Mouse (Mus musculus) lung, postnatal 25 days (tissue): ENCODE measurements around the gene Brsk1.

Source experiments
- DNase-seq: peaks from one replicate; pipeline ENCODE4 v3.0.0; 2022; ENCODE audit warnings: low spot score

Gene Brsk1

GRCm38 (mm10) chr7:4669156-4669555 lies 21.2 kb upstream of the Brsk1 start:
- no peak for DNase-seq

DNA sequence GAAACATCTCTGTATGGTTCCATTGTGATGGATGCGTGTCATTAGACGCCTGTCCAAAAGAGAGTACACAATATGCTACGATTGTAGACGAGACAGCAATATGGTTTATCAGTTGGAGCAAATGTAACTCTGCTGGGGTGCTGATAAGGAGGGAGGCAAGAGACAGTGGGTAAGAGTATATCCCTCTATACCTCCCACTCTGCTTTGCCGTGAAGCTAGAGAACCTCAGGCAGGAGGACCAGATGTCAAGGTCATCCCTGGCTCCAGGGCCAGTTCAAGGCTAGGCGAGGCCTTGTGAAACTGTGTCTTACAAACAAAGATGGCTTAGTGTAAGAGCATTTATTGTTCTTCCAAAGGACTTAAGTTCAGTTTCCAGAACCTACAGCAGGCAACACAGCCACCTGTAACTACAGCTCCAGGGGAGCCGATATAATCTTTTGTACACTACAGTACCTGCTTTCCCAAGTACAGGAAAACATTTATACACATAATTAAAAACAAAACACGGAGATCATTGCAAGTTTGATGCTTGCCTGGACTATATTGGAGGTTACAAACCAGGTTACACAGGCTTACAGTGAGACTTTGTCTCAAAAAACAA lies 19.6 kb upstream of the Brsk1 start:
- DNase-seq: no peak

DNA sequence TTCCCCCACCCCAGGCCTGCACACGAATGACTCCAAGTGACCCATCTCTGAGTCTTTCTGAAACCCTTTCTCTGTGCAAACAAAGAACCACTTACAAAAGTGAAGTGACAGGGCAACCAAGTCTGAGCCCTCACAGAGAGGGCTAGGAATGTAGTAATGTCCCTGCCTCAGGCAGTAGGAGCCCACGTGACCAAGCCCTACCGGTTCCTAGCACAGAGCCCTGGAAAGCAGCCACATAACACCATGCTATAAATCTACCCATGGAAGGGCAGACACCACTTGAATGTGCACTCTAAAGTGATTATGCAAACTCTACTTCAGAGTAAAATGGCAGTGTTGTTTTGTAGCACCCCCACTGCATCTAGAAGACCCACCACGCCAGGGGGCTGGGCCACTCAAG lies 18.4 kb upstream of the Brsk1 start:
- peak; percentile 64 for DNase-seq

DNA sequence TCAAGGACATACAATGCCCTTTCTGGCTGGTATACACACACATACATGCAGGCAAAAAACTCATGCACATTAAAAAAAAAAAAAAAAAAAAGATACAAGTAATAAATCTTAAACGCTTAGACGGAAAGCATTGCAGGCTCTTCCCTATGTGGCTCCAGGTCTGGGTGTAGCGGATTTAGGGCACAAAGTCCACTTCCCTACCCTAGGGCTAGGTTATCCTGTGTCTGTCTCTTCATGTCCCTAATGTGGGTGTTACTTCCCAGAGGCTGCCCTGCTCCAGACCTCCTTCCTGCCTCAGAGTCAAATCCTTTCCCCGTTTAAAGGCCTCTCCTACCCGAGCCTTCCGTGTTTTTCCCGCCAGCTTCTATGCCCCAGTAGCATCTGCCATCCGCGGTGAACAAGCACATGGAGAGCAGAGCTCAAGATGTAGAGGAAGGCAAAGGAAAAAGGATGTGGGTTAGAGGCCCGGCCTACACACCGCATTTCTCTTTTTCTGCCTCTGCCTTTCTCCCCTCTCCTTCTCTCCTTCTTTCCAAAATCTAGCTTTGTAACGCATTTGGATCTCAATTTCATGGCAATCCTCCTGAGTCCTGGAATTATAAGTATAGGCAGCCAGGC lies 16.2 kb upstream of the Brsk1 start:
- no peak for DNase-seq

DNA sequence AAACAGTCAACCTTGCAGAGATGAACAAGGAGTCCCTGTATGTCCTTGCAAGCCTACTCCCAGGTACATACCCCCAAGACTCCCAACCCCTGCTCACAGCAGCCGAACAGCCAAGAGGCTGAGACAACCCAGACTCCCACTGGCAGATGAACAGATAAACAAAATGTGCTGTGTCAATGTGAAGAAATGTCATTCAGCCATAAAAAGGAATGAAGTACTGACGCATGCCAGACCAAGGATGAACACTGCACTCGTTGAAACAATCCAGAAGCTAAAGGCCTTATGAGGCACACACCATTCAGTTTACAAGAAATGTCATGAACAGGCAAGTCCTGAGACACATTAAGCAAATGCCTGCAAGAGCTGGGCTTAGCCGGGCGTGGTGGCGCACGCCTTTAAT lies 15.2 kb upstream of the Brsk1 start:
- DNase-seq: no peak

GRCm38 (mm10) chr7:4683307-4683706 lies 7.1 kb upstream of the Brsk1 start:
- DNase-seq: no peak

DNA sequence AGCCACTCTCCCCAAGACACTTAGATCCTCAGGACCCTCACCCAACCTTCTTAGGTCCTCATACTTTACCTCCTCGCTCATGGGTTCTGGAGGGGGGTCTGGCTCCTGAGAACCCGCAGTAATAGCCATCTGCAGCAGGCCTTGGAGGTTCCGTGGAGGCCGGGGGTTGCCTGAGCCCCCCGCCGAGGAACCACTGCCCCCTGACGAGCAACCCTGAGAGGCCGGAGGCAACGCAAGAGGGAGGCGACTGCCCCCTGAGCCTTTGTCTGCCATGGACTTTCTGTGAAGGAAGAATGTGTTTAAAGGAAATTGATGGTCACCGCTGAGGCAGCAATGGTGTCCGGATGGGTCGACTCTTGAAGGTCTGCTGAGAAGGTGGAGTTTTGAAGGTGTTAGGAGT lies 6.2 kb upstream of the Brsk1 start:
- DNase-seq: no peak

DNA sequence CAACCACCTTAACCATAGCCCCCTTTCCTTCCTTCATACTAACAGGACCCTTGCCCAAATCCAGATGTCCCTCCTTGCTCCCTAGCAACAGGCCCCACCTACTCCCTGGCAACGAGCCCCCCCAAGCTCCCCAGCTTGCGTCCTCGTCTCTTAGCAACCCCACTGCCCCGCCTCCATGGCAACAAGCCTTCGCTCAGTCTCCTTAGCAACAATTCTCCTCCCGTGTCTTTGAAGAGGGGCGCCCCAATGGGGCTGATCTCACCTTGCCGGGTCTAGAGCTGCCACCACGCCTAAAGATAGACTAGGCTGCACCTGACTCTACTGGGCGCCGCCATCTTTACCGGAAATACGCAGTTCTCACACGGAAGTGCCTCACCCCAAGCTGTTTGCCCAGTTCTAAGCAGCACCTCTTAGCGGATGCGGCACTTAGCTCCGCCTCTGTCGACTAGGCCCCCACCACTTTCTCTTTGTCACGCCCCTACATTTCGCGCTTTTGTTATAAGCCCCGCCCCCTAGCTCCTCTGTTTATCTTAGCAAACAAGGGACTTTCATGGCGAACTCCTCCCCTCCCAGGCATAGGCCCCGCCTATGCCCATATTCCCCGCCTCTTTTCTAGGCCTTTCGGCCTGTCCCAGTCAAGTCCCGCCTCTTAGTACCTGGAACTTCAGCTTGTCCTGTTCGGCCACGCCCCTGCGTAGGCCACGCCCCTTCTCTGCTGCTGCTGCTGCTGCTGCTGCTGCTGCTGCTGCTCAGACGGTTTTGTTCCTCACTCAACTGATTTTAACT lies 5.6 kb upstream of the Brsk1 start, which contains the start of gene Hspbp1:
Gene Hspbp1 (minus strand): TSS at position 437 of the 786 bp plus-strand sequence.
- DNase-seq: peak; percentile 98

DNA sequence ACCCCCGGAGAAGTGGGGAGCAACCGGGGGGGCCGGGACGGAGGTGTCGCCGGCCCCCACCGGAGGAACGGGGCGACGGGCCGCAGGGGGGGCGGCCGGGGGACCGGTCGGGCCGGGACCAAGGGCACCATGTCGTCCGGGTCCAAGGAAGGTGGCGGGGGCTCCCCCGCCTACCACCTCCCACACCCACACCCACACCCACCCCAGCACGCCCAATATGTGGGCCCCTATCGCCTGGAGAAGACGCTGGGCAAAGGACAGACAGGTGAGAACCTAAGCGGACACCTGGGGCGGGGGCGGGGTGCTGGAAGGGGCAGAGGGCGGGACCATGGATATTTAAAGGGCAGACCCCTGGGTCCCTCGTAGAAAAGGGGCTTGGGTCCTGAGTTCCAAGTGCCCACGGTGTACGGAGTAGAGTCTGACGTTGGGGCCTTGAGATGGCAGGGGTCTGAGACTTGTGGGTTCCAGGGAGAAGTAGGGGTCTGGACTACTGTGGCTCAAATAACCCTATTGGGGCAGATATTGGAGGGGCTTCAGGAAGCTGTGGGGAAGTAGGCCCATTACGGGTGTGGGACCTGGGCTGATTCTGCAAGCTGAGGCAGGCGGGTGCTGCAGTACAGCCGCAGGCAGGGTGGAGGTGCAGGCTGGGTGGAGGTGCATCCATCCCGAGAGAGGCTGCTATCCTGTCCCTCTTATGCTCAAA lies 698 bp downstream of the Brsk1 start:
- no peak for DNase-seq

DNA sequence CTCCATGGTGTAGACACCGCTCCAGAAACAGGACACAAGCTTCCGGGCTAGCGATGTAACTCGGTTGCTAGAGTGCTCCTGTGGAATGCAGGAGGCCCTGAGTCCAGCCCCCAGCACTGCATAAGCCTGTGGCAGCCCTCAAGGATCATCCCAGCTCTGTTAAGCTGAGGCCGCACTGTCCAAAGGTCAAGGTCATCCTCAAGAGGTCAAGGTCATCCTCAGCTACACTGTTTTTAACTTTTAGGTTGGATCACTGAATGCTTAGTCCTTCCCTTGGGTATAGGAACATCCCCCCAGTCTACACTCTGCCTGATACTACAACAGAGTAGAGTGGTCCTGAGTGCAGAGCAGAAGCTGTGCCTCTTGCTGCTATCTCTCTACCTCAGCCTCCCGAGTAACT lies 2.6 kb downstream of the Brsk1 start:
- no peak for DNase-seq

- no peak for DNase-seq
Measured at GRCm38 (mm10) chr7:4702334-4702733, 11.9 kb downstream of the Brsk1 start.

DNA sequence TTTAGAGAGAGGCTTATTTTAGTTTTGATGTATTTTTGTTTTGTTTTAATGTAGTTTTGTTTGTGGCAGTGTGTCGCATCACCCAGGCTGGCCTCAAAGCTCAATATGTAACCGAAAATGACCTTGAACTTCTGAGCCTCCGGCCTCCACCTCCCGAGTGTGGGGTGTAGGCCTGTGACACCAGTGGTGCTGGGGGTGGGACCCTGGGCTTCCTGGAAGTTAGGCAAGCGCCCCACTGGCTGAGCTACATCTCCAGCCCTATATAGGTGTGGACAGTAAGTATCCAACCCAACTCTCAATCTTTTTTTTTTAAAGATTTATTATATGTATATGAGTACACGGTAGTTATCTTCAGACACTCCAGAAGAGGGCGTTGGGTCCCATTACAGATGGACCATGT lies 12.8 kb downstream of the Brsk1 start:
- DNase-seq: no peak

- peak; percentile 27 for DNase-seq
Measured at GRCm38 (mm10) chr7:4705098-4705497, 14.7 kb downstream of the Brsk1 start.

GRCm38 (mm10) chr7:4712594-4712993 lies 22.2 kb downstream of the Brsk1 start:
- no peak for DNase-seq

GRCm38 (mm10) chr7:4716955-4717354 lies 26.6 kb downstream of the Brsk1 start:
- no peak for DNase-seq

DNA sequence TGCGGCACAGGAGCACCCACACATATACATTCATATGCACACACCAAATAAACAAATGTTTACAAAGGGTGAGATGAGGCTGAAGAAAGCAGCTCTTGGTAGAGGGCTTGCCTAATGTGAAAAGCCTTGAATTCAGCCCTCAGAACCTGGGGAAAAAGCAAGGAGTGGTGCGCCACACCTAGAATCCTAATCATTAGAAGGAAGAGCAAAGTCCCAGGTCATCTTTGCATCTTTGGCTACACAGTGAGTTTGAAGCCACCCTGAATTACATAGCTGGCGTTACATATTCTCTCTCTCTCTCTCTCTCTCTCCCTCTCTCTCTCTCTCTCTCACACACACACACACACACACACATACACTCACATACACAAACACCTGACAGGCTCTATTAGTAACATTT lies 28.9 kb downstream of the Brsk1 start:
- no peak for DNase-seq

DNA sequence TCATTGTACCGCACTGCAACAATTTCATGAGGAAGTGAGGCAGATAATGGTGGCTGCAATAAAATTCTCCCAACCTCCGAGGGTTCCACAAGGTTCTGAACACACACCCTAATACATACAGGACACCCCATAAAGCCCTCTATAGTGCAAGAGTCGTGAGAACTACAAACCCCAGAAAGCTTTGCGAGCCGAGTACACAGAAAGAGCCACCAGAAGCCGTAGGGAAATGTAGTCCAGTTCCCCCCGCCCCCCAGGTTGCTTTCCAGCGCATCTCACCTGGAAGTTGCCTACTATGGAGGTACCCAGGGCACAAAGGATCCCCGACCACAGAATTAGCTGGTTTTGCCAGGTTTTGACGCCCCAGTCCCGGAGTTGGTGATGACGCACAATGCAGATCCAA lies 33.1 kb downstream of the Brsk1 start:
- DNase-seq: peak; percentile 21

DNA sequence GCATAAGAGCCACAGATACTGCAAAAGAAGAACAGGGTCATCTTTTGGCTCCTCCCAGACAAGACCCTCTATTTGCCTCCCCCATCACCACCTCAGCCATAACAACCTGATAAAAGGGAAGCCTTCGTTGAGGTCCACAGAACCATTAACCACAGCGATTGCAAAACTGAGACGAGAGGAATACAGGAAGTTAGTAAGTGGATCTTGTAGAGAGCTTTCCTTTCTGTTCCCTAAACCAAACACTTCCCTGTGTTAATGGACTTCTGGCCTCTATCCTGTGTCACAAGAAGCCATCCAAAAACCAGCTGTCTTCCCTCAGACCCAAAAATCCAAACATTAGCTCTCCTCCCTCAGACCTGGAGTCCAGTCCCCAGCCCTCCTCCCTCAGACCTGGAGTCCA lies 34.0 kb downstream of the Brsk1 start:
- peak; percentile 61 for DNase-seq

GRCm38 (mm10) chr7:4725169-4725568 lies 34.8 kb downstream of the Brsk1 start, which contains the start of gene Tmem150b:
Gene Tmem150b, minus strand, starts transcription at chr7:4725249.
- no peak for DNase-seq

DNA sequence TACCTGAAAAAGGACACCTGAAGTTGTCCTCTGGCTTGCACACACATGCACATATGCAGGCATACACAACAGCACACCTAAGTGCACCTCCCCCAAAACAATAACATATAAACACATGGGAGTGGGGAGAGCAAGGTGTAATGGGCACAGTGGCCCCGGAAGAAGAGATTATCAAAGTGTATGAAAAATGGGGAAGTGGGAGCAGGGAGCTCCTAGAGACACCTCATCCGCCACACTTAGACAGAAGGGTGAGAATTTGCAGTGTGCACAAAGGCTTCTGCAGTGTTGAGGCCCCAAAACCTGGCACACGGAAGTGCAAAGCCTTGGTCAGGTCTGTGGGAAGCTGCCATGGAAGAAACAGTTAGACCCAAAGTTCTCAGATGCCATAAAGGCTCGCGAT lies 40.7 kb downstream of the Brsk1 start:
- no peak for DNase-seq

DNA sequence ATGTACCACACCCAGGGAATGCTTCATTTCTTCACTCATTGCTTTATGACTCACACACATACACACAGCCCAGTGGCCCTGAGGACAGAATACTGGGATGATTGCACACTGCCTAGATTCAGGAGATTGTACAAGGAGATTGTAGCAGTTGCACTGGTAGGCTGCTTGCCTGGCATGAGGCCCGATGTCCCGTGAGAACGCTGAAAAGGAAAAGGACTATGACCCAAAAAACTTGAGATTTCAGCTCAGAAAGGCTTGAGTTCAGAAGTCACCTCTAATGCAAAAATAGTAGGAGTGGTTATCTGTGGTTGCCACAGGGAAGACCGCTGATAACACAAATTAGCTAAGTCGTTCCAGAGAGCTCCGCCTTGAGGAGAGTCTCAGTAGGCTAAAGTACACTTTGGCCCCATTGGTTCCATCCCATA lies 42.6 kb downstream of the Brsk1 start:
- DNase-seq: no peak

DNA sequence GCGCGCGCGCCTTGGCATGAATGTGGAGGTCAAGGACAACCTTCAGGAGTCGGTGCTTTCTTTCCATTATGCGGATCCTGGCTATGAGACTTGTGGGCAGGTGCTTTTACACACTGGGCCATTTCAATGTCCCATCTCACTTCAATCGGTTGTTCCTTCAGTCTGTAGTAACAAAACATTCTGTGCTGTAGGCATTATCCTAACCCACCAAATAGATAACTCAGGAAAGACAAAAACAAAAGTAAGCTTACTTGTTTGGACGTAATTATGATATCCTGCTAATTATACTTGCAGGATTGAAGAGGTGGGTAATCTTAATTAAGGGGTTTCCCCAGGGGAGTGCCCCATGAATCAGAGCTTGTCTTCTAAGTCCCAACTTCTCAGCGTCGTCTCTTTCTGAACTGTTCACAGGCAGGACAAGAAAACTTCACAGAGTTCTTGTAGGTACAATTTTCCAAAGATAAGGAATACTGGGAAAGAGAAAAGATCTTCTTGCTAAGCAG lies 48.7 kb downstream of the Brsk1 start:
- no peak for DNase-seq
